Mouse (Mus musculus) MEL (cell line): ENCODE data around the gene Tex26. TPM values are rescaled to one million over a fixed set of nuclear protein-coding genes. Genes with fewer than 3 reads are reported as not detected.

Source experiments
- DNase-seq: peaks from one replicate; pipeline ENCODE4 v3.0.0; 2011; ENCODE audit warnings: low read depth, low spot score
- H3K27ac ChIP-seq: 2 replicates; pipeline ENCODE4 v1.5.1; 2012; ENCODE audit warnings: low read depth, mild to moderate bottlenecking, control low read depth, low read length, moderate library complexity; ENCODE audit not compliant: control insufficient read depth
- H3K27me3 ChIP-seq, 2 experiments: fragments of 150-350 bp in 1 of 2; sonication (generic) in 1 of 2; 2 replicates each; pipeline ENCODE4 v1.6.1; 2012; ENCODE audit warnings: low read length in 2 of 2, mild to moderate bottlenecking in 2 of 2, improper control_type of control experiment in 1 of 2, moderate library complexity in 1 of 2; ENCODE audit not compliant: insufficient read depth in 2 of 2, control insufficient read depth in 1 of 2
- H3K36me3 ChIP-seq, 2 experiments: 2 replicates each; pipeline ENCODE4 v1.6.1; 2012 to 2014; ENCODE audit warnings: low read length in 2 of 2, improper control_type of control experiment in 1 of 2, inconsistent platforms in 1 of 2, mild to moderate bottlenecking in 1 of 2; ENCODE audit not compliant: insufficient read depth in 2 of 2, control insufficient read depth in 1 of 2
- H3K4me1 ChIP-seq, 2 experiments: fragments of 150-350 bp in 1 of 2; sonication (generic) in 1 of 2; 2 replicates each; pipeline ENCODE4 v1.6.1; 2012; ENCODE audit warnings: low read length in 2 of 2, improper control_type of control experiment in 1 of 2, mild to moderate bottlenecking in 1 of 2; ENCODE audit not compliant: insufficient read depth in 2 of 2, control insufficient read depth in 1 of 2
- H3K4me3 ChIP-seq, 2 experiments: fragments of 150-350 bp in 1 of 2; sonication (generic) in 1 of 2; 2 replicates each; pipeline ENCODE4 v1.5.1; 2012; ENCODE audit warnings: low read depth in 2 of 2, low read length in 2 of 2, mild to moderate bottlenecking in 2 of 2, moderate library complexity in 2 of 2, control low read depth in 1 of 2, improper control_type of control experiment in 1 of 2; ENCODE audit not compliant: control insufficient read depth in 1 of 2, insufficient read depth in 1 of 2
- H3K79me2 ChIP-seq: 2 replicates; pipeline ENCODE4 v1.6.1; 2012; ENCODE audit warnings: mild to moderate bottlenecking, low read length, moderate library complexity; ENCODE audit not compliant: control insufficient read depth, poor library complexity, insufficient read depth
- H3K9ac ChIP-seq: 2 replicates; pipeline ENCODE4 v1.6.1; 2012; ENCODE audit warnings: low read depth, mild to moderate bottlenecking, control low read depth, low read length, moderate library complexity; ENCODE audit not compliant: control insufficient read depth, poor library complexity, severe bottlenecking
- H3K9me3 ChIP-seq: fragments of 150-350 bp; sonication (generic); replicated peaks from 2 replicates; pipeline ENCODE4 v1.6.1; 2012; ENCODE audit warnings: mild to moderate bottlenecking, low read length, improper control_type of control experiment, moderate library complexity; ENCODE audit not compliant: insufficient read depth
- BHLHE40 ChIP-seq: IDR thresholded peaks from 2 replicates; pipeline ENCODE4 v1.6.1; 2012; ENCODE audit warnings: low read depth, mild to moderate bottlenecking, inconsistent platforms, low read length, improper control_type of control experiment, borderline replicate concordance
- CHD2 ChIP-seq: IDR thresholded peaks from 2 replicates; pipeline ENCODE4 v1.6.1; 2011; ENCODE audit warnings: low read length, improper control_type of control experiment
- CTCF ChIP-seq, 3 experiments: IDR thresholded peaks in 2 of 3; conservative IDR thresholded peaks in 1 of 3; 2 replicates each; pipeline ENCODE4 v1.5.1; 2011 to 2012; ENCODE audit warnings: low read length in 3 of 3, low read depth in 2 of 3, mild to moderate bottlenecking in 2 of 3, improper control_type of control experiment in 1 of 3, inconsistent platforms in 1 of 3, mixed read lengths in 1 of 3, moderate library complexity in 1 of 3; ENCODE audit not compliant: control insufficient read depth in 1 of 3, insufficient read depth in 1 of 3, poor library complexity in 1 of 3, severe bottlenecking in 1 of 3
- E2F4 ChIP-seq: IDR thresholded peaks from 2 replicates; pipeline ENCODE4 v1.6.1; 2011; ENCODE audit warnings: low read depth, low read length, improper control_type of control experiment, borderline replicate concordance
- ELF1 ChIP-seq: IDR thresholded peaks from 2 replicates; pipeline ENCODE4 v1.6.1; 2014; ENCODE audit warnings: low read depth, mild to moderate bottlenecking, inconsistent platforms, low read length, improper control_type of control experiment, moderate library complexity
- EP300 ChIP-seq, 2 experiments: IDR thresholded peaks; 2 replicates each; pipeline ENCODE4 v1.6.1; 2011; ENCODE audit warnings: improper control_type of control experiment in 2 of 2, low read length in 2 of 2, low read depth in 1 of 2, mild to moderate bottlenecking in 1 of 2
- ETS1 ChIP-seq: IDR thresholded peaks from 2 replicates; pipeline ENCODE4 v1.6.1; 2012; ENCODE audit warnings: low read depth, mild to moderate bottlenecking, inconsistent platforms, low read length, improper control_type of control experiment, moderate library complexity
- GATA1 ChIP-seq: IDR thresholded peaks from 2 replicates; pipeline ENCODE4 v1.6.1; 2011; ENCODE audit warnings: low read depth, low read length, improper control_type of control experiment
- HCFC1 ChIP-seq: IDR thresholded peaks from 2 replicates; pipeline ENCODE4 v1.6.1; 2012; ENCODE audit warnings: low read depth, mild to moderate bottlenecking, inconsistent platforms, low read length, improper control_type of control experiment, moderate library complexity
- JUND ChIP-seq: IDR thresholded peaks from 2 replicates; pipeline ENCODE4 v1.6.1; 2011; ENCODE audit warnings: low read depth, mild to moderate bottlenecking, improper control_type of control experiment, low read length
- KAT2A ChIP-seq: conservative IDR thresholded peaks from 2 replicates; pipeline ENCODE4 v1.6.1; 2012; ENCODE audit warnings: low read depth, low read length, improper control_type of control experiment, inconsistent platforms
- MAZ ChIP-seq: IDR thresholded peaks from 2 replicates; pipeline ENCODE4 v1.6.1; 2012; ENCODE audit warnings: low read depth, mild to moderate bottlenecking, inconsistent platforms, low read length, improper control_type of control experiment
- MXI1 ChIP-seq: IDR thresholded peaks from 2 replicates; pipeline ENCODE4 v1.6.1; 2011; ENCODE audit warnings: mild to moderate bottlenecking, low read depth, low read length, improper control_type of control experiment
- MYB ChIP-seq: IDR thresholded peaks from 2 replicates; pipeline ENCODE4 v1.6.1; 2011; ENCODE audit warnings: mild to moderate bottlenecking, low read depth, low read length, improper control_type of control experiment
- MYC ChIP-seq: IDR thresholded peaks from 2 replicates; pipeline ENCODE4 v1.6.1; 2011; ENCODE audit warnings: low read depth, mild to moderate bottlenecking, low read length, improper control_type of control experiment, moderate library complexity
- POLR2AphosphoS5 ChIP-seq: IDR thresholded peaks from 2 replicates; pipeline ENCODE4 v1.6.1; 2012; ENCODE audit warnings: low read depth, borderline replicate concordance, mild to moderate bottlenecking, inconsistent platforms, low read length, moderate library complexity, mixed read lengths
- SMC3 ChIP-seq: IDR thresholded peaks from 2 replicates; pipeline ENCODE4 v1.6.1; 2011; ENCODE audit warnings: low read depth, low read length, improper control_type of control experiment
- TBP ChIP-seq: IDR thresholded peaks from 2 replicates; pipeline ENCODE4 v1.8.0; 2011; ENCODE audit warnings: low read depth, low read length, improper control_type of control experiment
- USF2 ChIP-seq, 2 experiments: IDR thresholded peaks; 2 replicates each; pipeline ENCODE4 v1.6.1; 2011 to 2012; ENCODE audit warnings: improper control_type of control experiment in 2 of 2, low read length in 2 of 2, borderline replicate concordance in 1 of 2, inconsistent platforms in 1 of 2, low read depth in 1 of 2, mild to moderate bottlenecking in 1 of 2; ENCODE audit not compliant: insufficient read depth in 1 of 2
- polyA plus RNA-seq, 2 experiments: library from polyadenylated mRNA; stranded (reverse) in 1 of 2; unstranded in 1 of 2; fragments of >175 nt in 1 of 2; fragments of >200 nt in 1 of 2; gene quantifications; 2 replicates each; pipeline versions ENCODE4 v1.2.1 to v1.2.4; 2012; ENCODE audit warnings: low replicate concordance in 2 of 2, low read depth in 1 of 2; ENCODE audit not compliant: insufficient read length in 2 of 2, insufficient read depth in 1 of 2, missing spikeins in 1 of 2
- total RNA-seq: library from RNA; depleted of rRNA; stranded (reverse); fragments of 300-350 nt; gene quantifications from 2 replicates; pipeline ENCODE4 v1.2.3, GENCODE M21; 2012; rRNA removed

The Tex26 gene
- total and polyA plus RNA-seq, 3 experiments = not detected

DNA sequence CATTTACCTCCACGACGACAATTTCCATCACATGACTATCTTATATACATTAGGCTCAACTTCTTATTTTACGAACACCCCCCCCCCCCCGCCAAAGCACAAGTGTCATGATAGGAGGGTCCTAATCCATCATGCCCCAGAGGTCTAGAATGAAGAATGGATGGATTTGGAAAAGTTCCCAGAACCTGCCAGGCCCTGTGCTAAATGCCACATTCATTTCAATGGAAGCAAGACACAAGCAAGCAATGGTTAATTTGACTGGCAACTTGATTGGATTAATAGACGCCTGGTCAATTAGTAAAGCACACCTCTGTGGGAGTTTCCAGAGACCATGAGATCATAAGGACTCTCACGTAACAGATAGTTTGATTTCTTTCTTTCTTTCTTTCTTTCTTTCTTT lies 77.7 kb downstream of the Tex26 start:
- Histone ChIP-seq H3K9ac (no peak overlapping the region), H3K4me3 (no peak overlapping the region), H3K79me2 (no peaks in the 10 kb centered on the region), H3K27ac (no peak overlapping the region), H3K4me1 (peaks cover 0 to 7% of the 10 kb centered on the region in 2 experiments; a peak in 2 of 4 replicates), H3K36me3 (peaks cover 0 to 9% of the 10 kb centered on the region in 2 experiments; a peak in 2 of 4 replicates), H3K27me3 (no peaks in the 10 kb centered on the region), H3K9me3 (no peaks in the 10 kb centered on the region)
- DNase-seq = no peak
- TF ChIP-seq E2F4 (no peak), TBP (no peak), BHLHE40 (no peak), CHD2 (no peak), EP300 (IDR thresholded peaks at IDR 0.05; ENCODE audit: low read depth in 1 of 2, low read length in 2 of 2) (no peak), HCFC1 (no peak), JUND (no peak), ETS1 (no peak), MYC (no peak), SMC3 (no peak), ELF1 (no peak), MXI1 (no peak), CTCF (IDR thresholded peaks at IDR 0.05 in 2 of 3, conservative IDR thresholded peaks at IDR 0.05 in 1 of 3; ENCODE audit: control insufficient read depth in 1 of 3, insufficient read depth in 1 of 3, low read depth in 2 of 3, low read length in 3 of 3, poor library complexity in 1 of 3, severe bottlenecking in 1 of 3) (no peak), GATA1 (no peak), MAZ (no peak), USF2 (IDR thresholded peaks at IDR 0.05; ENCODE audit: borderline replicate concordance in 1 of 2, insufficient read depth in 1 of 2, low read depth in 1 of 2, low read length in 2 of 2) (no peak), KAT2A (no peak), POLR2AphosphoS5 (no peak), MYB (no peak)

Other genes starting within 250 kb of the Tex26 start
- 47.5 and 56.4 TPM in 2 replicates for gene Alox5ap, start 174.9 kb upstream of the Tex26 start, total RNA-seq
- gene Alox5ap, start 174.9 kb upstream of the Tex26 start, polyA plus RNA-seq = 100 to 1,000 TPM in 1 of 2 experiments, not detected in 1; 157 TPM
- gene Medag, start 27.9 kb upstream of the Tex26 start, total RNA-seq = not detected in 2 replicates
- gene Medag, start 27.9 kb upstream of the Tex26 start, polyA plus RNA-seq = not detected
- not detected in 2 replicates for gene Wdr95, start 89.0 kb downstream of the Tex26 start, total RNA-seq
- gene Wdr95, start 89.0 kb downstream of the Tex26 start, polyA plus RNA-seq = not detected
- gene Hsph1, start 196.7 kb downstream of the Tex26 start, total RNA-seq = 170 and 176 TPM in 2 replicates
- 100 to 1,000 TPM; 300 to 388 TPM for gene Hsph1, start 196.7 kb downstream of the Tex26 start, polyA plus RNA-seq
- 9.1 and 14.2 TPM in 2 replicates for gene B3glct, start 238.6 kb downstream of the Tex26 start, total RNA-seq
- 10 to 100 TPM in 1 of 2 experiments, not detected in 1; 12.1 TPM for gene B3glct, start 238.6 kb downstream of the Tex26 start, polyA plus RNA-seq